Mouse (Mus musculus): ENCODE measurements at regions not wholly inside any gene's neighbourhood (a gene's known extent, or its start where the extent isn't known, plus 50 kb on each side); places are given as distances from the start of the nearest gene placed in this dataset.
"Not testable (repeated sequence)": the region's sequence is repeated elsewhere in the genome, so short reads cannot be mapped to it uniquely, and the experiment has no call there.

DNA sequence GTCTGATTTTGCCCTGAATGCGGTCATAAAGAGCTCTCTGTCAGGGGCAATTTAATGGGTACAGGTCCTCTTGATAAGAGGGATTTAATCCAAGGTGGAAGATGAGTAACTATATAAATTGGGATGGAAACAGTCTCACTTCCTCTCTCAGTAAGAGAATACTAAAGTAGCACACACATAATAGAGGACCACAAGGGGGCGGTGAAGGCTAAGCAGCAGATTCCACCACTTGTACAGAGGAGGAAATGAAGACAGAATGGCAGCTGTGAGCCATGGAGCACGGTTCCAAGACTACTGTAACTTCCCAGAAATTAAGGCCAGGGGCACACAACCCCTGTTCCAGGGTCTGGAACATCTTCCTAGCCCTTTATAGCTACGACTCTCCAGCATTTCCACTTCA is 262.6 kb upstream of the Ywhaq start:
- H3K4me3 ChIP-seq; ATAC-seq (replicated peaks): not testable (repeated sequence)

DNA sequence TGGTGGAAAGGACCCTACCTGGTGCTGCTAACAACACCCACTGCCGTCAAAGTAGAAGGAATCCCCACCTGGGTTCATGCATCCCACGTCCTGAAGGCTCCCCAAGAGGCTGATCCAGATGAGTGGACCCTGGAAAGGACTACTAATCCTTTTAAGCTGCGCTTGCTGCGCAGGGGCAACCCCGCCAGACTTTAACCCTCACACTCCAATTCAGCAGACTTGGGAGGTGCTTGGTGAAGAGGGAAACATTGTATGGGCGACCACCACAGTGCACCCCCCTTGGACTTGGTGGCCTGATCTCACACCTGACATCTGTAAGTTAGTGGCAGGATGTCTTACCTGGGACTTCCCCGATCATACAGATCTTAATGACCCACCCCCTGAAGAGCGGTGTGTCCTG is 231.9 kb upstream of the Ywhaq start:
- not testable (repeated sequence) for H3K4me1 ChIP-seq; H3K4me2 ChIP-seq (replicated peaks); ATAC-seq (replicated peaks); H3K27me3 ChIP-seq; H3K9ac ChIP-seq (replicated peaks); H3K36me3 ChIP-seq; H3K27ac ChIP-seq (replicated peaks); H3K4me3 ChIP-seq
- WGBS = 91% methylated on average over 8 of the region's 8 CpGs
- peaks cover 33% of the 10 kb centered on the region for H3K9me3 ChIP-seq

More for the DNA sequence above, 262.6 kb upstream of the Ywhaq start:
- H3K9ac ChIP-seq (replicated peaks); H3K4me2 ChIP-seq (replicated peaks); H3K27ac ChIP-seq (replicated peaks); H3K9me3 ChIP-seq; H3K36me3 ChIP-seq; H3K4me1 ChIP-seq; H3K27me3 ChIP-seq: not testable (repeated sequence)
- 28% methylated on average over 3 of the region's 4 CpGs for WGBS

DNA sequence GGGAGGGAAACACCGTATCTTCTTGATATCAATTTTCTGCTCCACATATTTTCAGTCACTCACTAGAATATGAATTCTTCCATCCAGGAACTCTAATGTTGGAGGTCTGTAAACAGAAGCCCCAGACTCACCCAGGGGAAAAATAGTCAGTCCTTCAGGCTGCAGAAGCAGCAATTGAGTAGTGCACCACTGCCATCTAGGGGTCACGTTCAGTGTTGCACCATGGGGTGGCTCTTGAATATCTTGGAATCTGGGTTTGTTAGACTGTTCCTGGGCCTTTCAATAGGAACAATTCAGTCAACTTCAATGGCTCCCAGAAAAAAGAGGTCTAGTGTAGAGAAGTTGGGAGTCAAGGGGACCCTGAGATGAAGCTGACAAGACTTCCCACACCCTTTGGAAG is 196.3 kb upstream of the Ywhaq start:
- not testable (repeated sequence) for H3K36me3 ChIP-seq; H3K4me2 ChIP-seq (replicated peaks); ATAC-seq (replicated peaks); H3K9me3 ChIP-seq; H3K27ac ChIP-seq (replicated peaks); H3K27me3 ChIP-seq; H3K9ac ChIP-seq (replicated peaks); H3K4me3 ChIP-seq; H3K4me1 ChIP-seq
- 31% methylated on average over 2 of the region's 2 CpGs for WGBS

DNA sequence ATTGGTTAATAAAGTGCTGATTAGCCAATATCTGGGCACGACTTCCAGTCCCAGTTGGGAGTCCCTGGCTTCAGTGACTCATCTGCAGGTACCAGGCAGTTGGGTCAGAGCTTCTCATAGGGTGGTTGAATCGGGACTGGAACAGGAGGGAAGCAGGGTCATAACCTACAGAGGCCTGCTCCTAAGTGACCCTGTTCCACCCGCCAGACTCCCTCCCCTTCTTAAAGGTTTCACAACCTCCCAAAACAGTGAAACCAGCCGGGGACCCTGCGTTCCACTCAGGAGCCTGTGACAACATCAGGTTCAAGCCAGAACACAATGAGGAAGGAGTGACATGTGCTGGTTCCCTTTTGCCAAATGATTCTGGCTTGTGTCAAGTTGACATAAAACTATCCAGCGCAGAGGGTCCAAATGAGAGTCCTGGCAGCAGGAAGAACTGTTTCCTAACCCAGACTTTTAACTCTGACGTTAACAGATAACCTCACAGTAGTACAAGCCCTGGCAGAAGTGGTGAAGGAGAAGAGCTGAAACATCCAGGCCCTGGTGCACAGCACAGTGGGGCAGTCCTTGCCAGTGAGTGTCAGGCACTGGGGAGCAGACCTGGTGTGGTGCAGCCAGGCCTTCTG is 151.1 kb upstream of the Ywhaq start:
- WGBS = 82% methylated on average over 7 of the region's 7 CpGs
- Histone ChIP-seq H3K4me3 (no peak overlapping the region), H3K27ac (replicated peaks) (no peak overlapping the region), H3K36me3 (no peaks in the 10 kb centered on the region), H3K4me2 (replicated peaks) (no peak overlapping the region), H3K27me3 (no peaks in the 10 kb centered on the region), H3K9me3 (no peaks in the 10 kb centered on the region; the same call in 1 of the 2 replicates), H3K9ac (replicated peaks) (no peak overlapping the region), H3K4me1 (no peaks in the 10 kb centered on the region)
- ATAC-seq (replicated peaks) = no peak

DNA sequence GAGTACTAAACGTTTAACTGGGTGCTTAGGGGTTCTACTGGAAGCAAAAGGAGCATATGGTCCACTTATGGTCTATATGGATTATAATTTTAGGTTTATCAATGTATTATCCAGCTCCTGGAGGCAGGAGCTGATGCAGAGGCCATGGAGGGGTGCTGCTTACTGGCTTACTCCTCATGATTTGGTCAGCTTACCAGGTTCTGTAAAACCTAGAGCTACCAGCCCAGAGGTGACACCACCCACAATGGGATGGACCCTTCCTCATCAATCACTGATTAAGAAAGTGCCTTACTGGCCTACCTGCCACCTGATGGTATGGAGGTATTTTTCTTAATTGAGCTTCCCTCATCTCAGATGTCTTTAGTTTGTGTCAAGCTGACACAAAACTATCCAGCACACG is 126.5 kb upstream of the Ywhaq start:
- not testable (repeated sequence) for H3K9me3 ChIP-seq; H3K27me3 ChIP-seq; H3K9ac ChIP-seq (replicated peaks); H3K4me2 ChIP-seq (replicated peaks); ATAC-seq (replicated peaks); H3K4me1 ChIP-seq; H3K4me3 ChIP-seq; H3K36me3 ChIP-seq; H3K27ac ChIP-seq (replicated peaks)
- WGBS = 54% methylated on average over 2 of the region's 2 CpGs

DNA sequence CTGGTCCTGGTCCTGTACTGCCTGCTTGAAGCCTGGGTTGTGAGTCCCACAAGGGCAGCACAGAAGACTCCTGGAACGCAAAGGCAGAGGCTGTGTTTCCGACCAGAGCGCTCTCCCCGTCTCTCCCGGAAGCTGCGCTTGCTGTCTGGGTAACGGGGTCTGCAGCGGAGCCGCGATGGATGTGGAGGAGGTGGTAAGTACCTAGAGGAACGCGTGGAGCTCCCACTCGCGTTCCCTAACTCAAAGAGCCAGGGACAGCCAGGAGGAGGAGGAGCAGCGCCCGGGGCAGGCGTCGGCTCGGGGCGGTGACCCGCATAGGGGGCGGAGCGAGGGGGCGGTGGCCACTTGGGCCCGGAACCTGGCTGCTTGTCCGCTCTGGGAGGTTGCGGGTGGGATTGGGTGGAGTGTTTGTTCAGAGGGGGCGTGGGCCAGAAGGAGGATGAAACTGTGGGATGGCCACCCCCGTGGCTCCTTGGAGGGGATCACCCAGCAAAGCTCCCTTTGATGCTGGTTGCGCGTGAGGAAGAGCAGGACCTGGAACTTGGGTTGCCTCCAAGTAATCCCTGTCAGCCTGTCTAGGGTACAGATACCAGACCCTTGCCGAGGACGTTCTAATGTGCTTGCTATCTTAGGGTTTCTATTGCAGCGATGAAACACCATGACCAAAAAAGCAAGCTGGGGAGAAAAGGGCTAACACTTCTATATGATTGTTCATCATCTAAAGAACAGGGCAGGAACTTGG is 125.9 kb upstream of the Ywhaq start:
- peak; percentile 83 for ATAC-seq (replicated peaks)
- H3K9ac ChIP-seq (replicated peaks) = peak overlapping the region; percentile 57
- WGBS = 4% methylated on average over 34 of the region's 34 CpGs

DNA sequence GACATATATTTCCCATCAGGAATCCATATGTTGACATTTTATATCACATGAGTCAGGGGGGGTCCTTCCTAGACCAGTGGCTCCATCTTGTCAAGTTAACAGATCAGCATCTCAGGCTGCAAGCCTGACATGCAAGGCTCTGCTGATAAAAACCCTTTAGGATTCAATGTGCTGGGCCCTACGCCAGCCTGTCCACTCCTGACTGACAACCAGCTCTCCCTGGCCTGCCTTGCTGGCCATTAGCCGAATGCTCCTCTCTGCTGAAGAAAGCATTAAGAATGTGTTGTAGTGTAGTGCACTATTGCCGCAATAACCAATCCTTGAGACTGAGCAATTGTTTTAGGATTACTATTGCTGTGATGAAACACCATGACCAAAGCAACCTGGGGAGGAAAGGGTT is 114.3 kb upstream of the Ywhaq start:
- WGBS = 89% methylated on average over 3 of the region's 3 CpGs
- no peak for ATAC-seq (replicated peaks)
- no peak overlapping the region for H3K4me2 ChIP-seq (replicated peaks)
- no peaks in the 10 kb centered on the region for H3K27me3 ChIP-seq
- no peaks in the 10 kb centered on the region for H3K36me3 ChIP-seq
- H3K9me3 ChIP-seq = peaks cover 7% of the 10 kb centered on the region; the same call in 1 of the 2 replicates
- H3K4me3 ChIP-seq = no peak overlapping the region
- H3K27ac ChIP-seq (replicated peaks) = no peak overlapping the region
- H3K9ac ChIP-seq (replicated peaks) = no peak overlapping the region
- no peaks in the 10 kb centered on the region for H3K4me1 ChIP-seq

More for the DNA sequence above, 125.9 kb upstream of the Ywhaq start:
- not testable (repeated sequence) for H3K9me3 ChIP-seq; H3K36me3 ChIP-seq; H3K4me1 ChIP-seq; H3K27ac ChIP-seq (replicated peaks); H3K27me3 ChIP-seq
- peak overlapping the region; percentile 71 for H3K4me2 ChIP-seq (replicated peaks)
- peak overlapping the region; percentile 56 for H3K4me3 ChIP-seq

DNA sequence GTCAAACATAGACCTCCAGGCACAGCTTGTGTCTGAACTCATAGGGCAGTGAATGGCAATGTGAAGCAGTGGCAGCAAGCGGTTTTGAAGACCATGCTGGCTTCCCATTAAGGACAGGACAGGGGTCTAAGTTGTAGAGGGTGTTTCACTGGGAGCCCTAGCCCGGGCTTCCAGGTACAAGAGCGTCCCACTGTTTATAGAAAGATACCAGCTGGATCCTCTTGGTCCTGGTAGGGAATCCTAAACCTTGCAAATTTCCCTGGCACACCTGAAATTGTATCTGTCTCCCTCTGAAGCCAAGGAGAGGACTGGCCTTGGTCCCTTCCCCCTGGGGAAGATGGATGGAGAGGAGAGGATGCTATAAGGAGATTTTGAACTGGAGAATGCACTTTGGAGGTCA is 111.9 kb upstream of the Ywhaq start:
- WGBS = 75% methylated on average over 3 of the region's 3 CpGs
- not testable (repeated sequence) for H3K4me1 ChIP-seq; H3K4me3 ChIP-seq; H3K36me3 ChIP-seq; H3K9ac ChIP-seq (replicated peaks); H3K4me2 ChIP-seq (replicated peaks); H3K27ac ChIP-seq (replicated peaks); H3K27me3 ChIP-seq; H3K9me3 ChIP-seq; ATAC-seq (replicated peaks)

DNA sequence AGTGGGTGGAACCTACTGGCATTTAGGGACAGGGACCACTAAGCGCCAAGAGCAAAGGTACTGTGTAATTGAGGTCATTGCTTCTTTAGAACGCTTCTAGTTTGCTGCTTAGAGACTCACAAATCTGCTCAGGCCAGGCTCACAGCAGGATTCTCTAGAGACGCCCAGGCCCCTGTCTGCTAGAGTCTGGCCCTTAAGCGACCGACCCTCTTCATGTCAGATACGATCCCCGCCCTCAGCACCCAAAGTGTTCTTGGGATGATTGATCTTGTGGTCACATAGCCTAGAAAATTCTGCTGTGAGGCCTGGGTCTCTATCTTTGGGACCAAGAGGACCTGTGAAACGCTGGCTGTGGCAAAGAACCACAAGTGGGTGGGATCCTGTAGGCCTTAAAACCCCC is 109.9 kb upstream of the Ywhaq start:
- H3K36me3 ChIP-seq; H3K9ac ChIP-seq (replicated peaks); H3K27me3 ChIP-seq; H3K4me1 ChIP-seq; H3K9me3 ChIP-seq; H3K27ac ChIP-seq (replicated peaks); H3K4me2 ChIP-seq (replicated peaks); ATAC-seq (replicated peaks); H3K4me3 ChIP-seq: not testable (repeated sequence)
- 87% methylated on average over 8 of the region's 8 CpGs for WGBS

DNA sequence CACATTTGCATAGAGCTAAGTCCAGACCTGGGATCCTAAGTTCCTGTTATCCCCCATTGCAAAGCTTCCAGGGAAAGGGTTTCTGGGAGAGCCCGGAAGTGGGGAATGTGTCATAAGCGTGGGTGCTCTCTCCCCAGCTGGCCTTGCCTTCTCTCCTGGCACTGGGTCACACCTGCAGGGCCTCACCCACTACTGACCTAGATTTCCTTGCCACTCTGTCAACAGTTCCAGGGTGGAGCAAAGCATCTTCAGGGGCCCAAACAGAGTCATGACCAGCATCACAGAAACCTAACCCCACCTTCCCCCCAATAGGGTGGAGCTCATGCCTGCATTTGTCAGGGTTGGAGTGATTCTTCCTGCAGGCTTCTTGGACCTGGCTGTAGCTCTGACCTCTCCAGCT is 109.5 kb upstream of the Ywhaq start:
- H3K36me3 ChIP-seq; H3K9me3 ChIP-seq; H3K4me3 ChIP-seq; H3K9ac ChIP-seq (replicated peaks); H3K27ac ChIP-seq (replicated peaks); H3K4me2 ChIP-seq (replicated peaks); H3K4me1 ChIP-seq; ATAC-seq (replicated peaks); H3K27me3 ChIP-seq: not testable (repeated sequence)
- WGBS = 93% methylated on average over 2 of the region's 2 CpGs

DNA sequence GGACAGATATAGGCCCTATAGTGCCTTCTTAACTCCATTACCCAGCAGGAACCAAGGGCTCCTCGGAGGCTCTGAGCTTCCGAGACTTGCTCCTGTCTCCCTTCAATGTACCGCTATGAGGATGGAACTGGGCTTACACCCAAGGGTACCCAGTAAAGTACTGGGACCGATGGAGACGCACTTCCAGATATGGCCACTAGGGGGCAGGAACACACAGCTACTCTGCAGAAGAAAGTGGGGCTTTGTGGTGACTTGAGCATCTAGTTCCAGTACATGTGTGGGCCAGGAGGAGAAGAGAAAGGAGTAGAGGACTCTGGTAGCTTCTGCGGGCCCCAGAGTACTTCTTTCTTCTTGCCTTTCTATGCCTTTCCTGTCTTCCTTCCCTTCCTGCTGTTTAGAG is 108.1 kb upstream of the Ywhaq start:
- ATAC-seq (replicated peaks); H3K27ac ChIP-seq (replicated peaks); H3K27me3 ChIP-seq; H3K9ac ChIP-seq (replicated peaks); H3K36me3 ChIP-seq; H3K4me1 ChIP-seq; H3K9me3 ChIP-seq; H3K4me3 ChIP-seq; H3K4me2 ChIP-seq (replicated peaks): not testable (repeated sequence)
- WGBS = 41% methylated on average over 6 of the region's 6 CpGs

DNA sequence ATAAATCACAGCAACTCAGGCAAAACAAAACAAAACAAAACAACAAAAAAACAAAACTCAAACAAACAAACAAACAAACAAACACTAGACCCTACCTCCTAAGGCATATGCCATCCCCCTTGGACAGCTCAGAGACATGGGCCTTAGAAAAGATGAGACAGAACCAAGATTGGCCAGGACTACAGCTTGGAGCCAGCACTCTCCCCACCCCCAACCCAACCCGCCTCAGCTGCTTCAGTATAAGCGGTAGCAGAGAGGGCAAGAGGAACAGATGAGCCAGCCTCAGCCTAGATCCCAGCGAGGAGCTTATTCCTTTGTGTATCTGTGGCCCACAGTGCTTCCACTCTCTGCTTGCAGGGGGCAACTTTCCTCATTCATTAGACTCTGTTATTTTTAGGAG is 105.2 kb upstream of the Ywhaq start:
- no peaks in the 10 kb centered on the region for H3K36me3 ChIP-seq
- 43% methylated on average over 3 of the region's 3 CpGs for WGBS
- H3K4me2 ChIP-seq (replicated peaks) = no peak overlapping the region
- H3K9me3 ChIP-seq = 0 out of 2 replicates have a peak, but pooled peaks cover 2% of the 10 kb centered on the region
- H3K9ac ChIP-seq (replicated peaks) = no peak overlapping the region
- no peaks in the 10 kb centered on the region for H3K27me3 ChIP-seq
- no peak overlapping the region for H3K4me3 ChIP-seq
- no peak overlapping the region for H3K27ac ChIP-seq (replicated peaks)
- H3K4me1 ChIP-seq = no peaks in the 10 kb centered on the region
- ATAC-seq (replicated peaks) = no peak

DNA sequence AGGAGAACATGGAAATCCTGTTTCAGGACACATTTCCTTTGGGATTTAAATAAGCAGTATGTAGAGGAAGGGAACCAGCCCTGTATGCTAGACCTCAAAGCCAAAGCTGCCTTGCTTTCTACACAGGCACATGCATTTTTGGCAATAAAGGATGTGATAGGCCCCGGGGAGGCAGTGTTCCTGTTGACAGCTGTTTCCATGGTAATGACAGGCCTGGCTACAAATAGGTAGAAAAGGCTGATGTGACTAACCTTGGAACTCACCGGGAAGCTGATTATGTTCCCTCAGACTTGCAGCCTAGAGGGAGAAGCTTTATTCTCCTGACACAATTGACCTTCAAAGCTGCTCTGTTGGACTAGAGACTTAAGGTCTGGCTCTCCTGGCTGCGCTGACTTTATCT is 101.6 kb upstream of the Ywhaq start:
- Histone ChIP-seq H3K27me3 (no peaks in the 10 kb centered on the region), H3K9me3 (0 out of 2 replicates have a peak, but pooled peaks cover 4% of the 10 kb centered on the region), H3K27ac (replicated peaks) (no peak overlapping the region), H3K4me3 (no peak overlapping the region), H3K4me1 (no peaks in the 10 kb centered on the region), H3K9ac (replicated peaks) (no peak overlapping the region), H3K4me2 (replicated peaks) (no peak overlapping the region), H3K36me3 (no peaks in the 10 kb centered on the region)
- 35% methylated on average over 3 of the region's 3 CpGs for WGBS
- no peak for ATAC-seq (replicated peaks)

Measured in forebrain, embryonic 15.5 days (tissue).